7 mouse cellular contexts compared by ENCODE assay signal in the genomic region with DNA sequence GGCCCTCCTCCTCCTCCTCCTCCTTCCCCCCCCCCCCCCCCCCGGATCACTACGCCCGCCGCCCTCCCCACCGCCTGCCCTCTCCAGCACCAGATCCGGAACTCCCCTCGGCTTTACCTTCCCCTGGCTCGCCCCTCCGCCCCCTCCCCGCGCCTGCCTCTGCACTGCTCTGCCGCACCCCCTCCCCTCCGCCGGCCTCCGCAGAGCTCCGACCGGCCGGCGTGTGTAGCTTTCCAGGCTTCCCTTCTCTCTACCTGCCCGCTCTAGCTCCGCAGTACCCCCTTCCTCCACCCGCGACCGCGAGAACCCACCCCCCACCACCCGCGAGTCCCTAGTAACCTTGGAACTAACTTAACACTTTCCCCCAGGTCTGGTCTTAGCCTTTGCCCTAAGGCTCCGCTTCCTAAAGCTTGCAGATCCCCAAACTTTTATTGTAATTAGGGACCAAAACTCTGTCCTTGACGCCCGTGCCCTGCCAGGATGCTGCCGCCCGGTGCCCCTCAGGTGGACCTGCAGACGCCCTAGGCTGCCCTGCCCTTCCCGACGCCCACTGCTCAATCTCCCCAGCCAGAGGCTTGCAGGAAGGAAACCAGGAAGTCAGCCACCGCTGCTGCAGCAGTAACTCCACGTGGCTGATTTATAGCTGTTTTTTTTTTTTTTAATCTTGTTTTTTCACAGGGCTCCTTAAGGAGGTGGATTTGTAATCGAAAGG. TPM values are rescaled to one million over a fixed set of nuclear protein-coding genes. Genes with fewer than 3 reads are reported as not detected.
A peak's percentile ranks its signal among the peaks of the same experiment; 100 is the strongest.
DNase-seq lines count a peak whose midpoint lies in the region; ATAC-seq and TF ChIP-seq lines count a peak whose summit lies in the region.

No protein-coding gene starts in this region.

- 0 out of 6 replicates have a peak, but pooled peaks of 1 of the 3 experiments have one; percentile 0 for TF ChIP-seq CTCF in MEL (IDR thresholded peaks at IDR 0.05 in 2 of 3, conservative IDR thresholded peaks at IDR 0.05 in 1 of 3; ENCODE audit: control insufficient read depth in 1 of 3, insufficient read depth in 1 of 3, low read depth in 2 of 3, low read length in 3 of 3, poor library complexity in 1 of 3, severe bottlenecking in 1 of 3)
- TF ChIP-seq CTCF in bone marrow, adult 2 months (IDR thresholded peaks at IDR 0.05; ENCODE audit: control insufficient read depth, insufficient read depth, low read length): no peak

- H3K4me1 ChIP-seq in MEL (ENCODE audit: control insufficient read depth in 1 of 2, insufficient read depth in 2 of 2, low read length in 2 of 2): peaks cover 0 to 20% of the 10 kb centered on the region in 2 experiments; a peak in 2 of 4 replicates
- H3K4me1 ChIP-seq in bone marrow, adult 2 months (ENCODE audit: control insufficient read depth, insufficient read depth, low read length): no peaks in the 10 kb centered on the region; the same call in 1 of the 2 replicates

- under 1% methylated on average over 27 of the region's 38 CpGs for WGBS in bone marrow, adult 2 months

- no peak for TF ChIP-seq RAD21 in MEL (IDR thresholded peaks at IDR 0.05; ENCODE audit: low read depth, low read length)

- peaks cover 0 to 12% of the 10 kb centered on the region in 2 experiments; a peak in 2 of 4 replicates for H3K36me3 ChIP-seq in MEL (ENCODE audit: control insufficient read depth in 1 of 2, insufficient read depth in 2 of 2, low read length in 2 of 2)

- peak; percentile 60 for ATAC-seq in megakaryocyte-erythroid progenitor cell, adult 5-6 weeks (replicated peaks; ENCODE audit: low FRiP score, low TSS enrichment, poor library complexity, severe bottlenecking)

- H3K79me2 ChIP-seq in MEL (ENCODE audit: control insufficient read depth, insufficient read depth, low read length, poor library complexity): peaks cover 29% of the 10 kb centered on the region

- no peaks in the 10 kb centered on the region for H3K27me3 ChIP-seq in MEL (ENCODE audit: control insufficient read depth in 1 of 2, insufficient read depth in 2 of 2, low read length in 2 of 2)

- intact Hi-C loops in heart, postnatal 36 days (cut with DNase I): loop anchor here (2.0 to 10.0 kb wide), 4 partner anchors 26 to 298 kb away; no protein-coding TSS in a partner anchor

- TF ChIP-seq POLR2A in MEL (IDR thresholded peaks at IDR 0.05; ENCODE audit: control insufficient read depth in 1 of 2, insufficient read depth in 1 of 2, low read depth in 1 of 2, low read length in 2 of 2, poor library complexity in 1 of 2): peak in 1 of 2 experiments; percentile 31; a peak in 2 of 4 replicates
- no peak for TF ChIP-seq POLR2A in bone marrow, adult 2 months (IDR thresholded peaks at IDR 0.05; ENCODE audit: borderline replicate concordance, control insufficient read depth, low read depth, low read length)

- H3K4me3 ChIP-seq in MEL (ENCODE audit: control insufficient read depth in 1 of 2, insufficient read depth in 1 of 2, low read depth in 2 of 2, low read length in 2 of 2): peak overlapping the region; percentile 79 to 99
- peak overlapping the region; percentile 60 for H3K4me3 ChIP-seq in bone marrow, adult 2 months (replicated peaks; ENCODE audit: control insufficient read depth, low read depth, low read length)

- H3K9ac ChIP-seq in MEL (ENCODE audit: control insufficient read depth, low read depth, low read length, poor library complexity, severe bottlenecking): peak overlapping the region; percentile 85

- peak; percentile 84 for DNase-seq in MEL (ENCODE audit: low read depth, low spot score)
- DNase-seq in fat pad, adult 2 months (ENCODE audit: extremely low read depth, low read depth, low spot score): peak; percentile 8
- DNase-seq in heart, postnatal 36 days: peak; percentile 41 to 49
- DNase-seq in layer of hippocampus, postnatal 10 days (ENCODE audit: low spot score in 2 of 2): peak; percentile 27 to 44
- DNase-seq in right cerebral cortex, postnatal 25 days: peak; percentile 17

- no peaks in the 10 kb centered on the region for H3K9me3 ChIP-seq in MEL (replicated peaks; ENCODE audit: insufficient read depth, low read length)

- TF ChIP-seq EP300 in MEL (IDR thresholded peaks at IDR 0.05; ENCODE audit: low read depth in 1 of 2, low read length in 2 of 2): peak in 1 of 2 experiments; percentile 65; a peak in 3 of 4 replicates

- peak overlapping the region; percentile 69 for H3K27ac ChIP-seq in MEL (ENCODE audit: control insufficient read depth, low read depth, low read length)
- peak overlapping the region; percentile 40 for H3K27ac ChIP-seq in bone marrow, adult 2 months (ENCODE audit: control insufficient read depth, insufficient read depth, low read depth, low read length, poor library complexity)

TF ChIP-seq in MEL, 35 proteins besides CTCF, POLR2A, EP300 and RAD21:
- TF ChIP-seq POLR2AphosphoS2 (IDR thresholded peaks at IDR 0.05; ENCODE audit: low read length) (no peak), TAL1 (IDR thresholded peaks at IDR 0.05; ENCODE audit: low read length) (peak; percentile 59), CHD1 (IDR thresholded peaks at IDR 0.05; ENCODE audit: low read depth, low read length) (no peak), USF2 (IDR thresholded peaks at IDR 0.05; ENCODE audit: borderline replicate concordance in 1 of 2, insufficient read depth in 1 of 2, low read depth in 1 of 2, low read length in 2 of 2) (no peak), TBP (IDR thresholded peaks at IDR 0.05; ENCODE audit: low read depth, low read length) (no peak), MXI1 (IDR thresholded peaks at IDR 0.05; ENCODE audit: low read depth, low read length) (peak; percentile 98), JUND (IDR thresholded peaks at IDR 0.05; ENCODE audit: low read depth, low read length) (no peak), E2F4 (IDR thresholded peaks at IDR 0.05; ENCODE audit: borderline replicate concordance, low read depth, low read length) (no peak), ZNF384 (IDR thresholded peaks at IDR 0.05; ENCODE audit: low read depth, low read length) (peak; percentile 91), MYB (IDR thresholded peaks at IDR 0.05; ENCODE audit: low read depth, low read length) (no peak), RCOR1 (IDR thresholded peaks at IDR 0.05; ENCODE audit: low read depth, low read length) (no peak), ELF1 (IDR thresholded peaks at IDR 0.05; ENCODE audit: low read depth, low read length) (peak; percentile 87), ZKSCAN1 (IDR thresholded peaks at IDR 0.05; ENCODE audit: low read depth, low read length) (no peak), NELFE (IDR thresholded peaks at IDR 0.05; ENCODE audit: low read depth, low read length) (no peak), ZMIZ1 (IDR thresholded peaks at IDR 0.05; ENCODE audit: low read depth, low read length) (no peak), CHD2 (IDR thresholded peaks at IDR 0.05; ENCODE audit: low read length) (no peak), SMC3 (IDR thresholded peaks at IDR 0.05; ENCODE audit: low read depth, low read length) (no peak), MYC (IDR thresholded peaks at IDR 0.05; ENCODE audit: low read depth, low read length) (peak; percentile 98), MAZ (IDR thresholded peaks at IDR 0.05; ENCODE audit: low read depth, low read length) (peak; percentile 3; the same call in 1 of the 2 replicates), ETS1 (IDR thresholded peaks at IDR 0.05; ENCODE audit: low read depth, low read length) (no peak), SIN3A (IDR thresholded peaks at IDR 0.05; ENCODE audit: low read length) (peak; percentile 93), MEF2A (IDR thresholded peaks at IDR 0.05; ENCODE audit: extremely low read depth, insufficient replicate concordance, low read depth, low read length, poor library complexity, severe bottlenecking) (no peak), USF1 (IDR thresholded peaks at IDR 0.05; ENCODE audit: low read depth, low read length) (peak; percentile 39; the same call in 1 of the 2 replicates), BHLHE40 (IDR thresholded peaks at IDR 0.05; ENCODE audit: borderline replicate concordance, low read depth, low read length) (no peak), UBTF (IDR thresholded peaks at IDR 0.05; ENCODE audit: borderline replicate concordance, insufficient read depth, low read depth, low read length) (no peak), KAT2A (conservative IDR thresholded peaks at IDR 0.05; ENCODE audit: low read depth, low read length) (no peak), MAFK (IDR thresholded peaks at IDR 0.05; ENCODE audit: borderline replicate concordance, low read depth, low read length) (no peak), GABPA (IDR thresholded peaks at IDR 0.05; ENCODE audit: low read depth, low read length) (no peak), GATA1 (IDR thresholded peaks at IDR 0.05; ENCODE audit: low read depth, low read length) (peak; percentile 48), ZC3H11A (IDR thresholded peaks at IDR 0.05; ENCODE audit: low read depth, low read length) (no peak), TCF12 (IDR thresholded peaks at IDR 0.05; ENCODE audit: low read depth, low read length) (peak; percentile 63; the same call in 1 of the 2 replicates), HCFC1 (IDR thresholded peaks at IDR 0.05; ENCODE audit: low read depth, low read length) (peak; percentile 40; the same call in 1 of the 2 replicates), MAX (IDR thresholded peaks at IDR 0.05; ENCODE audit: low read length) (peak; percentile 92), NRF1 (IDR thresholded peaks at IDR 0.05; ENCODE audit: insufficient read depth, low read depth, low read length, poor library complexity, severe bottlenecking) (no peak), POLR2AphosphoS5 (IDR thresholded peaks at IDR 0.05; ENCODE audit: borderline replicate concordance, low read depth, low read length) (no peak)

RNA-seq across cellular contexts. Expression of gene Galnt7, which starts 0.4 kb away (rescaled TPM):
- total RNA-seq in MEL (2012; rRNA removed): 11.1 TPM in 2 replicates
- 100 to 1,000 TPM in 1 of 2 experiments, 10 to 100 TPM in 1; 18.5 to 138 TPM for polyA plus RNA-seq in MEL (2012; ENCODE audit: insufficient read depth in 1 of 2, insufficient read length in 2 of 2, low read depth in 1 of 2, low replicate concordance in 2 of 2, missing spikeins in 1 of 2)
- polyA plus RNA-seq in bone marrow, adult 2 months (2011; ENCODE audit: insufficient read depth, insufficient read length, low replicate concordance, missing spikeins): 2.4 and 5.2 TPM in 2 replicates
- 1 to 10 TPM; 3.9 to 5.9 TPM for total RNA-seq in heart, postnatal 36 days (2021)
- total RNA-seq in layer of hippocampus, postnatal 10 days (2021): 10 to 100 TPM; 11.7 to 11.8 TPM
- total RNA-seq in megakaryocyte-erythroid progenitor cell, adult 5-6 weeks (2014; fragmentation: Nextera tagmentation): 9.5 and 15.4 TPM in 2 replicates
- total RNA-seq in megakaryocyte-erythroid progenitor cell, adult 5-6 weeks (2017): 17.9 and 22.0 TPM in 2 replicates

Comparison
In these comparisons a context has a peak if more than half of its experiments do, and no peak if none do; other contexts are left out.
1. Peak in every context shown above with its lines: DNase-seq, ATAC-seq, H3K4me3 ChIP-seq and H3K27ac ChIP-seq.
2. DNase-seq: peak in every context shown above with its lines; median percentile 84 in MEL; 45 in heart, postnatal 36 days; 36 in layer of hippocampus, postnatal 10 days; 17 in right cerebral cortex, postnatal 25 days; 8 in fat pad, adult 2 months.